Mouse (Mus musculus): ENCODE measurements at regions not wholly inside any gene's neighbourhood (a gene's known extent, or its start where the extent isn't known, plus 50 kb on each side); places are given as distances from the start of the nearest gene placed in this dataset.

GRCm38 (mm10) chr1:76896152-76896864, 618.6 kb downstream of the Epha4 start:
- TF ChIP-seq CTCF (IDR thresholded peaks at IDR 0.05; ENCODE audit: low read depth) (no peak), EP300 (optimal IDR thresholded peaks at IDR 0.05) (no peak)

Measured in stomach, postnatal 0 days (tissue).